Mouse (Mus musculus) liver, adult 2 months (tissue): ENCODE measurements around the gene Abcc12.

Source experiments
- CTCF ChIP-seq: fragments of 200-500 bp; IDR thresholded peaks from 2 replicates; pipeline ENCODE4 v1.5.1; 2011; ENCODE audit warnings: low read depth, low read length, control low read depth
- POLR2A ChIP-seq: fragments of 200-500 bp; IDR thresholded peaks from 2 replicates; pipeline ENCODE4 v1.6.1; 2011; ENCODE audit warnings: low read length, control low read depth; ENCODE audit not compliant: insufficient read depth; ENCODE audit errors: extremely low read depth

GRCm38 (mm10) chr8:86438983-86439299, 141.5 kb downstream of the Abcc12 start:
- no peak for TF ChIP-seq POLR2A
- TF ChIP-seq CTCF = no peak
